Mouse (Mus musculus) forebrain, embryonic 10.5 days (tissue): ENCODE measurements around the gene Gpbp1. TPM values are rescaled to one million over a fixed set of nuclear protein-coding genes. Genes with fewer than 3 reads are reported as not detected.

Experiments
- DNase-seq: peaks from one replicate; pipeline ENCODE4 v3.0.0-alpha.2; 2017; ENCODE audit warnings: low spot score; ENCODE audit errors: extremely low spot score
- H3K27ac ChIP-seq: fragments of 300-500 bp; sonication (generic); 2 replicates; pipeline ENCODE4 v1.5.1; 2016; ENCODE audit warnings: mild to moderate bottlenecking
- H3K27me3 ChIP-seq: fragments of 300-500 bp; sonication (generic); 2 replicates; pipeline ENCODE4 v1.6.1; 2016; ENCODE audit warnings: mild to moderate bottlenecking; ENCODE audit not compliant: poor library complexity, severe bottlenecking
- H3K36me3 ChIP-seq: fragments of 300-500 bp; sonication (generic); replicated peaks from 2 replicates; pipeline ENCODE4 v1.6.1; 2016; ENCODE audit warnings: mild to moderate bottlenecking, moderate library complexity
- H3K4me1 ChIP-seq: fragments of 300-500 bp; sonication (generic); 2 replicates; pipeline ENCODE4 v1.6.1; 2016
- H3K4me3 ChIP-seq: fragments of 300-500 bp; sonication (generic); 2 replicates; pipeline ENCODE4 v1.5.1; 2016; ENCODE audit warnings: mild to moderate bottlenecking, moderate library complexity
- H3K9me3 ChIP-seq: fragments of 300-500 bp; sonication (generic); 2 replicates; pipeline ENCODE4 v1.6.1; 2016; ENCODE audit warnings: mild to moderate bottlenecking, moderate library complexity
- WGBS: fragments of 180-500 bp; shearing (Covaris S2); methylation state at CpG from one replicate; pipeline ENCODE4 v1.1.7; 2016; 5-methylcytosine and 5-hydroxymethylcytosine counted together
- polyA plus RNA-seq: library from polyadenylated mRNA; unstranded; fragments of >200 nt; fragmentation: Nextera tagmentation; extraction: Ambion mirVana; gene quantifications from 2 replicates; pipeline ENCODE4 v1.2.1, GENCODE M21; 2016

Gene Gpbp1
- polyA plus RNA-seq, 1 experiment from 2014 or later, result 89.1 TPM

GRCm38 (mm10) chr13:111508645-111509044, 18.7 kb upstream of the Gpbp1 start:
- no peaks in the 10 kb centered on the region for H3K27me3 ChIP-seq
- WGBS, result 83% methylated on average over 6 of the region's 6 CpGs
- no peaks in the 10 kb centered on the region for H3K36me3 ChIP-seq
- H3K4me3 ChIP-seq, result no peak overlapping the region
- no peaks in the 10 kb centered on the region for H3K9me3 ChIP-seq
- no peaks in the 10 kb centered on the region for H3K4me1 ChIP-seq
- no peak for DNase-seq
- H3K27ac ChIP-seq, result no peak overlapping the region

- Histone ChIP-seq H3K36me3 (no peaks in the 10 kb centered on the region), H3K27ac (no peak overlapping the region), H3K9me3 (peaks cover 4% of the 10 kb centered on the region; the same call in 1 of the 2 replicates), H3K4me1 (peaks cover 19% of the 10 kb centered on the region), H3K4me3 (no peak overlapping the region), H3K27me3 (peaks cover 80% of the 10 kb centered on the region)
- DNase-seq, result peak; percentile 21
- 38% methylated on average over 11 of the region's 11 CpGs for WGBS
These were observed 4.6 kb upstream of the Gpbp1 start for GRCm38 (mm10) chr13:111494330-111495029.

- no peak for DNase-seq
- Histone ChIP-seq H3K36me3 (peaks cover 11% of the 10 kb centered on the region), H3K4me1 (peaks cover 34% of the 10 kb centered on the region), H3K27ac (no peak overlapping the region), H3K9me3 (no peaks in the 10 kb centered on the region), H3K27me3 (peaks cover 52% of the 10 kb centered on the region), H3K4me3 (peak overlapping the region; percentile 77)
- WGBS, result 27% methylated on average over 13 of the region's 13 CpGs
These were observed 1.3 kb upstream of the Gpbp1 start for GRCm38 (mm10) chr13:111491046-111491756.

GRCm38 (mm10) chr13:111489502-111489801, 459 bp downstream of the Gpbp1 start:
- Histone ChIP-seq H3K4me3 (peak overlapping the region; percentile 77), H3K27me3 (peaks cover 36% of the 10 kb centered on the region), H3K9me3 (no peaks in the 10 kb centered on the region), H3K36me3 (peaks cover 18% of the 10 kb centered on the region), H3K27ac (peak overlapping the region; percentile 99), H3K4me1 (peaks cover 45% of the 10 kb centered on the region)
- DNase-seq, result no peak
- 3% methylated on average over 21 of the region's 33 CpGs for WGBS

GRCm38 (mm10) chr13:111488651-111489501, 1.0 kb downstream of the Gpbp1 start:
- under 1% methylated on average over 80 of the region's 98 CpGs for WGBS
- H3K36me3 ChIP-seq, result peaks cover 22% of the 10 kb centered on the region
- peak overlapping the region; percentile 99 for H3K27ac ChIP-seq
- no peaks in the 10 kb centered on the region for H3K9me3 ChIP-seq
- peaks cover 33% of the 10 kb centered on the region for H3K27me3 ChIP-seq
- peak; percentile 47 for DNase-seq
- peak overlapping the region; percentile 77 for H3K4me3 ChIP-seq
- peaks cover 49% of the 10 kb centered on the region for H3K4me1 ChIP-seq

- Histone ChIP-seq H3K36me3 (peaks cover 55% of the 10 kb centered on the region), H3K4me3 (no peak overlapping the region), H3K27ac (no peak overlapping the region), H3K9me3 (no peaks in the 10 kb centered on the region), H3K27me3 (no peaks in the 10 kb centered on the region), H3K4me1 (peaks cover 7% of the 10 kb centered on the region)
- no peak for DNase-seq
- 89% methylated on average over 2 of the region's 2 CpGs for WGBS
These were observed 12.2 kb downstream of the Gpbp1 start for GRCm38 (mm10) chr13:111477695-111478094.

- Histone ChIP-seq H3K36me3 (peaks cover 23% of the 10 kb centered on the region), H3K27ac (no peak overlapping the region), H3K9me3 (no peaks in the 10 kb centered on the region), H3K27me3 (no peaks in the 10 kb centered on the region), H3K4me3 (no peak overlapping the region), H3K4me1 (peaks cover 2% of the 10 kb centered on the region)
- 92% methylated on average over 3 of the region's 3 CpGs for WGBS
- no peak for DNase-seq
These were observed 19.2 kb downstream of the Gpbp1 start for GRCm38 (mm10) chr13:111470562-111471237.

GRCm38 (mm10) chr13:111467350-111467749, 22.6 kb downstream of the Gpbp1 start:
- H3K36me3 ChIP-seq, result peaks cover 54% of the 10 kb centered on the region
- H3K27ac ChIP-seq, result no peak overlapping the region
- no peaks in the 10 kb centered on the region for H3K4me1 ChIP-seq
- WGBS, result 87% methylated on average over 3 of the region's 3 CpGs
- H3K9me3 ChIP-seq, result no peaks in the 10 kb centered on the region
- H3K27me3 ChIP-seq, result no peaks in the 10 kb centered on the region
- DNase-seq, result no peak
- no peak overlapping the region for H3K4me3 ChIP-seq

- Histone ChIP-seq H3K4me1 (no peaks in the 10 kb centered on the region), H3K27ac (no peak overlapping the region), H3K9me3 (no peaks in the 10 kb centered on the region), H3K36me3 (peaks cover 41% of the 10 kb centered on the region), H3K27me3 (no peaks in the 10 kb centered on the region), H3K4me3 (no peak overlapping the region)
- DNase-seq, result no peak
- 40% methylated on average over 1 of the region's 1 CpGs for WGBS
These were observed 28.5 kb downstream of the Gpbp1 start for GRCm38 (mm10) chr13:111461424-111461823.

GRCm38 (mm10) chr13:111456790-111457189, 33.1 kb downstream of the Gpbp1 start:
- WGBS, result 70% methylated on average over 2 of the region's 2 CpGs
- Histone ChIP-seq H3K4me1 (peaks cover 6% of the 10 kb centered on the region; the same call in 1 of the 2 replicates), H3K27ac (no peak overlapping the region), H3K36me3 (peaks cover 16% of the 10 kb centered on the region), H3K4me3 (no peak overlapping the region), H3K9me3 (no peaks in the 10 kb centered on the region), H3K27me3 (no peaks in the 10 kb centered on the region)
- no peak for DNase-seq

GRCm38 (mm10) chr13:111444325-111444724, 45.6 kb downstream of the Gpbp1 start:
- no peak overlapping the region for H3K27ac ChIP-seq
- H3K4me3 ChIP-seq, result no peak overlapping the region
- peaks cover 33% of the 10 kb centered on the region for H3K36me3 ChIP-seq
- H3K4me1 ChIP-seq, result no peaks in the 10 kb centered on the region
- no peak for DNase-seq
- H3K27me3 ChIP-seq, result no peaks in the 10 kb centered on the region
- H3K9me3 ChIP-seq, result no peaks in the 10 kb centered on the region

- Histone ChIP-seq H3K9me3 (no peaks in the 10 kb centered on the region), H3K4me1 (no peaks in the 10 kb centered on the region), H3K27me3 (no peaks in the 10 kb centered on the region), H3K4me3 (no peak overlapping the region), H3K36me3 (peaks cover 84% of the 10 kb centered on the region), H3K27ac (no peak overlapping the region)
- DNase-seq, result no peak
- WGBS, result 79% methylated on average over 1 of the region's 1 CpGs
These were observed 58.7 kb downstream of the Gpbp1 start for GRCm38 (mm10) chr13:111431174-111431573.
